Mouse (Mus musculus) testis, postnatal 10 days (tissue): ENCODE results near the gene Zc3hav1.

ENCODE experiments used
- DNase-seq: peaks from one replicate; pipeline ENCODE4 v3.0.0; 2021; ENCODE audit warnings: low spot score

The Zc3hav1 gene

GRCm38 (mm10) chr6:38352451-38352850 lies 2.0 kb downstream of the Zc3hav1 start:
- no peak for DNase-seq

- no peak for DNase-seq
Observed at GRCm38 (mm10) chr6:38351930-38352329, 2.5 kb downstream of the Zc3hav1 start.

DNA sequence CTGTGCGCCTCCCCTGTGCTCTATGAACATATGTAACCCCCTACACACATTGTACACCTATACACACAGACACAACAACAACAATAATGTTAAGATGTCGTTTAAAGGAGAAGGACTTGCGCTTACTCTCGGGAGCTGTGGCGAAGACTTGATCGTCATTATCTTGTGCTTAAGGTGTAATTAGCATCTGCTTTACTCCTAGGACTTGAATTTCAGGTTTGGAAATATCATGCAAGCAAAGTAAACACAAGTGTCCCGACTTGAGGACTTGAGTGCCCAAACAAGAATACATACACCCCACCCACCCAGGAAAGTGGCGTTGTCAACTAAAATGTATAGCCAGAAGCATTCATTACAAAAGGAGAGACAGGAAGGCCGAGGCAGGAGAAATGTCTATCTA lies 4.6 kb downstream of the Zc3hav1 start:
- no peak for DNase-seq

GRCm38 (mm10) chr6:38348811-38349453 lies 5.5 kb downstream of the Zc3hav1 start:
- DNase-seq, result no peak

DNA sequence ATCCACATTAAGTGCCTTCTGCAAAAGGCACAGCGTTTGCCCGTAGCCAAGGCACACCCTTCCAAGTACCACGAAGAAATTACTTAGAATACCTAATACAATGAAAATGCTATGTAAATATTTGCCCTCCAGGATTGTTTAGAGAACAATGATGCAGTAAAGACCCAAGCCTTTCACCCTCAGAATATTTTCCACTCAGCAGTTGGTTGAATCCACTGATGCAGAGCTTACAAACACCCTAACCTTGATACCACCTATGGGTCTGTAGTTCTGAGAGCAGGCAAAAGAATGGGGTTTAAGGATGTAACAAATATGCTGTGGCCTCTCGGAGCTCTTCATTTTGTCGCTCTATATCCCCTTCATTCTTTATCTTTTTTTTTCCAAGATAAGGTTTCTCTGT lies 6.5 kb downstream of the Zc3hav1 start:
- DNase-seq, result no peak

DNA sequence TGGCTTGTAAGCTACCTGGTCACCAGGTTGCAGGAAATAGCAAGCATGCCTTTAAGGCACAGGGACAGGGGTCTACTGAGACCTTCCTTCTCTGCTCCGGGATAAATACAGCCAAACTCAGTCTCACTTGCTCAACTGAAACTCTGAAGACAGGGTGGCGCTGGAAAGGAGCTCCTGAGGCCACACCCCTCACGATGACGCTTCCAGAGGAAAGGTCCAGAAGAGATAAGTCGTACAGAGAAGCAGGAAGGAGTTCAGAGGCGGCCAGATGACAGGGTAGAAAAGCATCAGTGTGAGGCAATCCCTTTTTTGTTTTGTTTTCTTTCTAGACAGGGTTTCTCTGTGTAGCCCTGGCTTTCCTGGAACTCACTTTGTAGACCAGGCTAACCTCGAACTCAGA lies 8.6 kb downstream of the Zc3hav1 start:
- peak; percentile 55 for DNase-seq

- DNase-seq, result no peak
Observed at GRCm38 (mm10) chr6:38344006-38344670, 10.3 kb downstream of the Zc3hav1 start.

GRCm38 (mm10) chr6:38343581-38343980 lies 10.8 kb downstream of the Zc3hav1 start:
- no peak for DNase-seq

GRCm38 (mm10) chr6:38342666-38342992 lies 11.8 kb downstream of the Zc3hav1 start:
- no peak for DNase-seq

GRCm38 (mm10) chr6:38341751-38342665 lies 12.4 kb downstream of the Zc3hav1 start:
- no peak for DNase-seq

DNA sequence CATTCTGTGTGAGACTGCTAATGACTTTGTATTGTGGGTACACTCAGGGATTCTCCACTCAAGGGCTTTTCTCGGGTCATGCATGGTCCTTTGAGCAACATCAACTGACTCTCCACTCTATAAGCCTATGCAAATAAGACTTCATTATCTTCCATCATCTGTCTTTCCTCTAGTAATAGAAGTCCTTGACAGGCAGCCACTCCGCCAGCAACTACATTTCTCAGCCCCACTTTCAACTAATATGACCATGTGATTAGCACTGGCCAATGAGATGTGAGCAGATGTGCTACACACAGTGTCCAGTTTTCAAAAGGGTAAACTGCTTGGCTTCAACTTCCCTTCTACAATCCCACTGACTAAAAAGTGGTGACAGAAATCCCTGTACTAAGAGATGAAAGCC lies 15.3 kb downstream of the Zc3hav1 start:
- DNase-seq, result no peak

- no peak for DNase-seq
Observed at GRCm38 (mm10) chr6:38337951-38338350, 16.5 kb downstream of the Zc3hav1 start.

- DNase-seq, result no peak
Observed at GRCm38 (mm10) chr6:38337166-38337705, 17.2 kb downstream of the Zc3hav1 start.

- no peak for DNase-seq
Observed at GRCm38 (mm10) chr6:38335264-38335663, 19.1 kb downstream of the Zc3hav1 start.

- DNase-seq, result peak; percentile 63
Observed at GRCm38 (mm10) chr6:38326596-38326995, 27.8 kb downstream of the Zc3hav1 start.

DNA sequence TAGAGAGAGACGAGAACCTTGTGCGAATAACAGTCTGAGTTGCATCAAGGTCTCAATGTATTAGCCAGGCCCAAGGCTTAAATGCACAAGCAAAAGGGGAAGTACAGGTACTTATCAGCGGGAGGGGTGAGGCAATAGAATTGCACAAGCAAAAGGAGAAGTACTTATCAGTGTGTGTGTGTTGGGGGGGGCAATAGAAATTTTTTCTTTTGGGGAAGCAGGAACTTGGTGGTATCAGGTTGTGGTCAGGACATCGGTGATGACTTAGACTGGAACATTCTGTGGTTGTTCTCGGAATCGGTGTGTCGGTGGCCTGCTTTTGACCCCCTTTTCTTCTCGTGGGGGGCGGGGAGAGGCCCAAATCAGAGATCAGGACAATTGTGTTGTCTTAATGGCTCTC lies 33.8 kb downstream of the Zc3hav1 start:
- no peak for DNase-seq

DNA sequence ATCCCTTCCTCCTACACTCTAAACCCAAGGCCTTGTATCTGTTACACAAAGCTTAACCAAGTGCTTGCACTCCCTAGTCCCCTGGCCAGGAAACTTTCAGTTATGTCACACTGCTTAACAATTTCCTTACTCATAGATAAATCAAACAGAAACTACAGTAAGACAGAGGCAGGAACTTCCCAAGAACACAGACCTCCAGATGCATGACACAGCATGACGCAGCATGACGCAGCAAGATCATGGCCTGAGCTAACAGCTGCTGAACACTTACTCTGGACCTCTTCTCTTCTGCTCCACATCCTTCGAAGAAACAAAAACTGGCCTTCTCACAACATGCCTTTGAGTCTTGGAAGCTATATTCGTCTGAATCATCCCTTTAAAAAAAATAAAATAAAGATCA lies 38.4 kb downstream of the Zc3hav1 start:
- DNase-seq, result no peak

DNA sequence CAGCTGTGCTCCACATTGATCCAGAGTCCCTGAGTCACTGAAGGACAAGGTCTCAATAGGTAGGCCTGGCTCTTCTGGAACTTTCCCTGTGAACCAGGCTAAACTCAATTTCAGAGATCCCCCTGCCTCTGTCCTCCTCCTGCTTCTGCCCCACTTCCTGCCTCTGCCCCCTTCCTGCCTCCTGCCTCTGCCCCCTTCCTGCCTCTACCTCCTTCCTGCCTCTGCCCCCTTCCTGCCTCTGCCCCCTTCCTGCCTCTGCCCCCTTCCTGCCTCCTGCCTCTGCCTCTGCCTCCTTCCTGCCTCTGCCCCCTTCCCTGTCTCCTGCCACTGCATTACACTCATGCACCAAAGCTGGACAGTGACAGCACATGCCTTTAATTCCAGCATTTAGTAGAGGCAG lies 44.7 kb downstream of the Zc3hav1 start:
- DNase-seq, result no peak

GRCm38 (mm10) chr6:38304981-38305380 lies 49.4 kb downstream of the Zc3hav1 start:
- DNase-seq, result peak; percentile 49

- DNase-seq, result peak; percentile 80
Observed at GRCm38 (mm10) chr6:38298761-38299401, 55.5 kb downstream of the Zc3hav1 start, which contains the start of gene Zc3hav1l. TSS of gene Zc3hav1l (minus strand) at chr6:38299259.

GRCm38 (mm10) chr6:38298246-38298635 lies 56.2 kb downstream of the Zc3hav1 start:
- no peak for DNase-seq

GRCm38 (mm10) chr6:38297580-38298245 lies 56.7 kb downstream of the Zc3hav1 start:
- DNase-seq, result no peak
